Mouse (Mus musculus): ENCODE measurements at regions not wholly inside any gene's neighbourhood (a gene's known extent, or its start where the extent isn't known, plus 50 kb on each side); places are given as distances from the start of the nearest gene placed in this dataset.

- H3K27ac ChIP-seq (replicated peaks; ENCODE audit: low read depth, low read length) = no peak overlapping the region
- no peaks in the 10 kb centered on the region for H3K36me3 ChIP-seq (replicated peaks; ENCODE audit: control insufficient read depth, insufficient read depth, low read depth, low read length)
- no peaks in the 10 kb centered on the region for H3K4me1 ChIP-seq (ENCODE audit: control insufficient read depth, insufficient read depth, low read length)
- no peak overlapping the region for H3K4me2 ChIP-seq (ENCODE audit: low read depth, low read length)
- H3K4me3 ChIP-seq (ENCODE audit: low read depth, low read length) = no peak overlapping the region
- no peak overlapping the region for H3K9ac ChIP-seq (replicated peaks; ENCODE audit: low read length)
- no peaks in the 10 kb centered on the region for H3K9me3 ChIP-seq (replicated peaks; ENCODE audit: control insufficient read depth, low read length)
- no peaks in the 10 kb centered on the region for H3K27me3 ChIP-seq (ENCODE audit: control insufficient read depth, insufficient read depth, low read length)
- ATAC-seq (replicated peaks; ENCODE audit: insufficient number of reproducible peaks, low FRiP score, low TSS enrichment, low read depth) (no peak), DNase-seq (ENCODE audit: low spot score) (no peak)
- WGBS = 78% methylated on average over 5 of the region's 5 CpGs
These were observed 161.7 kb downstream of the Hlx start for GRCm38 (mm10) chr1:184570681-184571080.

DNA sequence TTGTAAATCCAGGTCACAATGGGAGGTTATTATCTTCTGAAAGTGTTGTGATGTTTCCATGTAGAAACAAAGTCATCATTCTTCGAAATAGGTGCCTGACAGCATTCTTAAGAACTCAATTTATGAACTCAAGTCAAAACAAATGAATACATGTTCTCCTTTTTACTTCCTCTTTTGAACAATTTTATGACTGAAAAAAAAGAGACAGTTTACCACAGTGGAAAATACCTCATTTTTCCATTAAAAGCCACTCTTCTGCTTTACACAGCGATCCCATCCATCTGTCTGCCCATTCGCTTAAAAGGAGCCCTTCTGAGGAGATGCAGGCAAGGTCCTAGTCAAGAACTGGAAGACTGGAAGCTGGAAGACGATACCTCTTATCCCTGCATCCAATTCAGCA is 169.5 kb downstream of the Hlx start:
- no peak overlapping the region for H3K4me3 ChIP-seq (ENCODE audit: low read depth, low read length)
- no peaks in the 10 kb centered on the region for H3K9me3 ChIP-seq (replicated peaks; ENCODE audit: control insufficient read depth, low read length)
- no peak overlapping the region for H3K9ac ChIP-seq (replicated peaks; ENCODE audit: low read length)
- H3K4me2 ChIP-seq (ENCODE audit: low read depth, low read length) = no peak overlapping the region
- ATAC-seq (replicated peaks; ENCODE audit: insufficient number of reproducible peaks, low FRiP score, low TSS enrichment, low read depth) (no peak), DNase-seq (ENCODE audit: low spot score) (no peak)
- no peaks in the 10 kb centered on the region for H3K36me3 ChIP-seq (replicated peaks; ENCODE audit: control insufficient read depth, insufficient read depth, low read depth, low read length)
- no peaks in the 10 kb centered on the region for H3K4me1 ChIP-seq (ENCODE audit: control insufficient read depth, insufficient read depth, low read length)
- 92% methylated on average over 4 of the region's 4 CpGs for WGBS
- H3K27ac ChIP-seq (replicated peaks; ENCODE audit: low read depth, low read length) = no peak overlapping the region
- H3K27me3 ChIP-seq (ENCODE audit: control insufficient read depth, insufficient read depth, low read length) = no peaks in the 10 kb centered on the region

DNA sequence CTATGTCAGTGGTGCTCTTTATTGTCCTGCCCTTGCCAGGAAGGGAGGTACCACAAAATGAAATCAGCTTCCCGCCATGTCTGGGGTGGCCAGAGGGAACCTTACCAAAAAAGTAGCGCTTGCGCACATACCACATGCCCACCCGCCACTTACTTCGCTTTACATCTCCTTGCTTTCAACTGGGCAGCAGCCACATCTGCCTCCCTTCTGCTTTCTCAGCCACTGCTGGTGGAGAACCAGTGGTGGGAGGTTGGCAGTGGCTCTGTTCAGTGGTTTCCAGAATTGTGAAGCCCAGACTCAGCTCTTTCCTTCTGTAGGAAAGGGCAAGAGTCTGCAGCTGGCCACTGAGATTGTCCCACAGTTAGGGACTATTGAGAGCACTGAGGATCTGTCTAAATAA is 170.2 kb downstream of the Hlx start:
- no peaks in the 10 kb centered on the region; the same call in 1 of the 2 replicates for H3K9me3 ChIP-seq (replicated peaks; ENCODE audit: control insufficient read depth, low read length)
- no peak overlapping the region for H3K4me3 ChIP-seq (ENCODE audit: low read depth, low read length)
- no peak overlapping the region for H3K4me2 ChIP-seq (ENCODE audit: low read depth, low read length)
- DNase-seq (ENCODE audit: low spot score) = no peak
- H3K27me3 ChIP-seq (ENCODE audit: control insufficient read depth, insufficient read depth, low read length) = no peaks in the 10 kb centered on the region
- ATAC-seq (replicated peaks; ENCODE audit: insufficient number of reproducible peaks, low FRiP score, low TSS enrichment, low read depth) = no peak
- H3K27ac ChIP-seq (replicated peaks; ENCODE audit: low read depth, low read length) = no peak overlapping the region
- H3K9ac ChIP-seq (replicated peaks; ENCODE audit: low read length) = no peak overlapping the region
- no peaks in the 10 kb centered on the region for H3K4me1 ChIP-seq (ENCODE audit: control insufficient read depth, insufficient read depth, low read length)
- no peaks in the 10 kb centered on the region for H3K36me3 ChIP-seq (replicated peaks; ENCODE audit: control insufficient read depth, insufficient read depth, low read depth, low read length)
- 96% methylated on average over 5 of the region's 5 CpGs for WGBS

GRCm38 (mm10) chr1:184559543-184559942 is 172.9 kb downstream of the Hlx start:
- DNase-seq (ENCODE audit: low spot score) (no peak), ATAC-seq (replicated peaks; ENCODE audit: insufficient number of reproducible peaks, low FRiP score, low TSS enrichment, low read depth) (no peak)
- Histone ChIP-seq H3K4me3 (ENCODE audit: low read depth, low read length) (no peak overlapping the region), H3K4me1 (ENCODE audit: control insufficient read depth, insufficient read depth, low read length) (no peaks in the 10 kb centered on the region), H3K27ac (replicated peaks; ENCODE audit: low read depth, low read length) (no peak overlapping the region), H3K36me3 (replicated peaks; ENCODE audit: control insufficient read depth, insufficient read depth, low read depth, low read length) (no peaks in the 10 kb centered on the region), H3K4me2 (ENCODE audit: low read depth, low read length) (no peak overlapping the region), H3K9me3 (replicated peaks; ENCODE audit: control insufficient read depth, low read length) (no peaks in the 10 kb centered on the region; the same call in 1 of the 2 replicates), H3K9ac (replicated peaks; ENCODE audit: low read length) (no peak overlapping the region), H3K27me3 (ENCODE audit: control insufficient read depth, insufficient read depth, low read length) (no peaks in the 10 kb centered on the region)
- WGBS = 71% methylated on average over 7 of the region's 7 CpGs

DNA sequence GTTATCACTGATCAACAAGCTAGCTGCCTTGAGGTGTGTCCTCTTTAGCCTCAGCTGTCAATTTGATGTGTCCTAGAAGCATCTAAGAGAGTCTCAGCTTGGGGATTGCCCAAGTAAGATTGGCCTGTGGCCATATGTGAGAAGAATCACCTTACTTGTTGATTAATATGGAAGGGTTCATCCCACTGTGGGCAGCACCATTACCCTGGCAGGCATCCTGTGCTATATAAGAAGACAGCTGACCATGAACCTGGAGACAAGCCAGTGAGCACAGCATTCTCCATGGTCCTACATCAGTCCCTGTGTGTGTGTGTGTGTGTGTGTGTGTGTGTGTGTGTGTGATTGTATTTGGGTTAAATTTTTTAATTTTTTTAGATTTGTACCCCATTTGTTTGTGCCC is 178.6 kb downstream of the Hlx start:
- Histone ChIP-seq H3K9me3 (replicated peaks; ENCODE audit: control insufficient read depth, low read length) (no peaks in the 10 kb centered on the region; the same call in 1 of the 2 replicates), H3K27me3 (ENCODE audit: control insufficient read depth, insufficient read depth, low read length) (no peaks in the 10 kb centered on the region), H3K9ac (replicated peaks; ENCODE audit: low read length) (no peak overlapping the region), H3K4me3 (ENCODE audit: low read depth, low read length) (no peak overlapping the region), H3K4me1 (ENCODE audit: control insufficient read depth, insufficient read depth, low read length) (no peaks in the 10 kb centered on the region), H3K4me2 (ENCODE audit: low read depth, low read length) (no peak overlapping the region), H3K27ac (replicated peaks; ENCODE audit: low read depth, low read length) (no peak overlapping the region), H3K36me3 (replicated peaks; ENCODE audit: control insufficient read depth, insufficient read depth, low read depth, low read length) (no peaks in the 10 kb centered on the region)
- DNase-seq (ENCODE audit: low spot score) (no peak), ATAC-seq (replicated peaks; ENCODE audit: insufficient number of reproducible peaks, low FRiP score, low TSS enrichment, low read depth) (no peak)

GRCm38 (mm10) chr1:184550491-184550890 is 181.9 kb downstream of the Hlx start:
- no peak overlapping the region for H3K4me3 ChIP-seq (ENCODE audit: low read depth, low read length)
- WGBS = 84% methylated on average over 2 of the region's 2 CpGs
- DNase-seq (ENCODE audit: low spot score) = no peak

DNA sequence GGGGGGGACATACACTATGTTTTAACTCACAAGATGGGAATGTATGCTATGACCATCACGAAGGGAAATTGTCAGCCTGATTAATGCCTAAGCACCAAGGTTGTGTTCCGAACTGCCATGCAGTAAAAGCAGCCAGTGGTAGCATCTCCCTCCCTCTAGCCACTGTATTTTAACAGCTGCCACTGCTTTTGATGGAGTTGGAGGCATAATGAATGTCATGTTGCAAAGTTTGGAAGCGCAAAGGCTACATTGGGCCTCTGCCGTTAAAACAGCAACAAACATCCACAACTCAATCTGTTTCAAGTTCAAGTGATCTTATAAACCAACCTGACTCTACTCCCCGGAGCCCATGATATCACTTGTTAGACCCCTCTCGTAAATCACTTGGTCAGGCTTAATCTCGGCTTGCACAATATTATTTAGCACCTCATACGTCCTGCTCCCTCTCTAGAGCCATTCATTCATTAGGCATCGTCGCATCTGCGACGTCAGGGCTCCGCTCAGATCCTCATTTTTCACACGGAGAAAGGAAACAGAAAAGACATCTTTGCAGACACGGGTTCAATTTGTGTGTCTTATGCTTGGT is 184.7 kb downstream of the Hlx start:
- DNase-seq (ENCODE audit: low spot score) (no peak), ATAC-seq (replicated peaks; ENCODE audit: insufficient number of reproducible peaks, low FRiP score, low TSS enrichment, low read depth) (no peak)
- Histone ChIP-seq H3K4me2 (ENCODE audit: low read depth, low read length) (no peak overlapping the region), H3K27ac (replicated peaks; ENCODE audit: low read depth, low read length) (no peak overlapping the region), H3K4me3 (ENCODE audit: low read depth, low read length) (no peak overlapping the region), H3K9ac (replicated peaks; ENCODE audit: low read length) (no peak overlapping the region), H3K9me3 (replicated peaks; ENCODE audit: control insufficient read depth, low read length) (no peaks in the 10 kb centered on the region), H3K36me3 (replicated peaks; ENCODE audit: control insufficient read depth, insufficient read depth, low read depth, low read length) (no peaks in the 10 kb centered on the region), H3K4me1 (ENCODE audit: control insufficient read depth, insufficient read depth, low read length) (no peaks in the 10 kb centered on the region), H3K27me3 (ENCODE audit: control insufficient read depth, insufficient read depth, low read length) (no peaks in the 10 kb centered on the region)
- WGBS = 88% methylated on average over 15 of the region's 15 CpGs

More at GRCm38 (mm10) chr1:184550491-184550890, 181.9 kb downstream of the Hlx start:
- Histone ChIP-seq H3K9me3 (replicated peaks; ENCODE audit: control insufficient read depth, low read length) (no peaks in the 10 kb centered on the region), H3K27me3 (ENCODE audit: control insufficient read depth, insufficient read depth, low read length) (no peaks in the 10 kb centered on the region), H3K4me1 (ENCODE audit: control insufficient read depth, insufficient read depth, low read length) (no peaks in the 10 kb centered on the region), H3K27ac (replicated peaks; ENCODE audit: low read depth, low read length) (no peak overlapping the region), H3K9ac (replicated peaks; ENCODE audit: low read length) (no peak overlapping the region), H3K4me2 (ENCODE audit: low read depth, low read length) (no peak overlapping the region), H3K36me3 (replicated peaks; ENCODE audit: control insufficient read depth, insufficient read depth, low read depth, low read length) (no peaks in the 10 kb centered on the region)
- no peak for ATAC-seq (replicated peaks; ENCODE audit: insufficient number of reproducible peaks, low FRiP score, low TSS enrichment, low read depth)

DNA sequence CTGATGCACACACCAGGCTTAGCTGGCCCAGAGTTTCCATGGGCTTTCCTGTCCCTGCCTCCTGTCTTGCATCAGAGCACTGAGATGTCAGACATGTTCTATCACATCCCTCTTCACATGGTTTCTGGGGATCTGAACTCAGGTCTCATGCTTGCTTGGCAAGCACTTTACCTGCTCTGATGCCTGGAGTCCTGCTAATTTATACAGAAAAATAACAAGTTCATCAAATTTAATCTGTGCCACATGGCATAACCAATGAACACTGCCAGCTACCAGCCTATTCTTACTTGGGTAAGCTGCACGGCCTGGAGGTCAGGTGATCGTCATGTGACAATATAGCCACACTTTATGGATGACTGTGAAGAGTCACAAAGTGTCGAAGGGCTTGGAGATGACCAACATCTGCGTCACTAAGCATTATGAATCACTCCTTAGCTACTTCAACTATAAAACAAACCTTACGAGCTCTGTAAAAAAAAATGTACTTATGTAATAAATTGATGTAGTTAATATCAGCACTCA is 186.2 kb downstream of the Hlx start:
- no peaks in the 10 kb centered on the region for H3K36me3 ChIP-seq (replicated peaks; ENCODE audit: control insufficient read depth, insufficient read depth, low read depth, low read length)
- 90% methylated on average over 5 of the region's 5 CpGs for WGBS
- no peak overlapping the region for H3K9ac ChIP-seq (replicated peaks; ENCODE audit: low read length)
- H3K27ac ChIP-seq (replicated peaks; ENCODE audit: low read depth, low read length) = no peak overlapping the region
- H3K4me2 ChIP-seq (ENCODE audit: low read depth, low read length) = no peak overlapping the region
- no peaks in the 10 kb centered on the region for H3K9me3 ChIP-seq (replicated peaks; ENCODE audit: control insufficient read depth, low read length)
- no peaks in the 10 kb centered on the region for H3K27me3 ChIP-seq (ENCODE audit: control insufficient read depth, insufficient read depth, low read length)
- no peak for DNase-seq (ENCODE audit: low spot score)
- no peak for ATAC-seq (replicated peaks; ENCODE audit: insufficient number of reproducible peaks, low FRiP score, low TSS enrichment, low read depth)
- H3K4me3 ChIP-seq (ENCODE audit: low read depth, low read length) = no peak overlapping the region
- H3K4me1 ChIP-seq (ENCODE audit: control insufficient read depth, insufficient read depth, low read length) = no peaks in the 10 kb centered on the region
